Mouse (Mus musculus) right cerebral cortex, adult 2 months (tissue): ENCODE measurements around the gene Cdh24.

Source experiments
- DNase-seq, 2 experiments: peaks; one replicate each; pipeline ENCODE4 v3.0.0; 2021 to 2022; ENCODE audit warnings: low spot score in 2 of 2

The Cdh24 gene

DNA sequence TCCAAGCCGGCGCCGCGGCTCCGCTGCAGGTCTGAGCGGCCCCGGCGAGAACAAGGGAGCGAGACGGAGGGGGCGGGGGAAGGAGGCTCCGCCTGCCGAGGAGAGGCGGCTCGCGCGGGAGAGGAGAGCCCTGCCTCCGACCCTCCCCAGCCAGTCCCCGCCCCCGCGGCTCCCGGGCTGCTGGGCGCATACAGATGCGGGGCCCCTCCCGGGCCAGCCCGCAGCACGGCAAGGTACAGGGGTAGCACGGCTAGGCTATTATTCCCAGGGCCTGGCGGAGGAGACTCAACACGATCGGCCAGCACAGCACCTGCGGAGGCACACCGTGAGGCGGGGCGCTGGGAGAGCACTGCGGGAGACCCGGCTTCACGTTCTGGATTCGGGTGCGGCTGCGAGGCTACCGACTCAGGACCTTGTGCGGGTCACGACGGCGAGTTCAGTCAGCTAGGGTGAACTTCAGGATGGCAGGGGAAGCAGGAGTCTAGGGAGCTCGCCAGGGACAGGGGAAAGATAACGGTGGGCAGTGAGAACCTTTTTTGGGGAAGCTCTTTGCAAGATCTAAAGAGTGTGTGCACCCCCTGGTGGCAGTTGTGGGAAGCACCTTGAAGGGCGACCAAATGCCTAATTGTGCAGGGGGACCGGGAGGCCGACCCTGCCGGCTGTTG, at the start of gene Cdh24:
TSS of gene Cdh24 (minus strand) at position 60 of the 665 bp plus-strand sequence.
- peak; percentile 93 to 94 for DNase-seq

GRCm38 (mm10) chr14:54687251-54687650, 46.1 kb upstream of the Cdh24 start:
- no peak for DNase-seq

DNA sequence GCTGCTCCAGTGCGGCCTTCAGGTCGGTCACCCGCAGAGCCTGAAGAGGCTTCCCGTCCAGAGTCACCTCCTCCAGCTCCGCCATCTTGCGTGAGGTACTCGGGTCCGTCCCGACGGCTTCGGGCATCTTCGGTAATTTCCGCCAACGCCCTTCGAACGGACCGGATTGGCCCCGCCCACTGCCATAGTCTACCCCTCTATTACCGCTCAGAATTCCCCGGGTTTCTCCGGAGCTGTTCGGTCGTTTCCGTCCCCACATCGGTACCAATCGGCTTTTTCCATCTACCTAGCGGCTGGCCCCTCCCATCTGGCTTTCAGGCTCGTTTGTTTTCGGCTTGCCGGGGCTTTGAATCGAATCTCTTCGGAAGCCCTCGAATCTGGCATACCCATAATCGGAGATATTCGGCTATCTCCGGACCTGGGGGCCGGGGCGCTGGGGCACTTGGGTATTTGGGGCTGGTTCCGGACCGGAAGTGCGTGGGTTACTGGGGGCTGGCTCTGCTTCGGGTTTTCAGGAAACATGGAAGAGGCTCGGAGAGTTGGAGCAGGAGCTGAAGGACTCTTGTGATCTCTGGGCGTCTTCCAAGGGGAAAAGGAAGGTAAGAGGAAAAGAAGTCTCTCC, 45.5 kb upstream of the Cdh24 start, which contains the start of gene Acin1:
TSS of gene Acin1 (minus strand) at position 410 of the 622 bp plus-strand sequence.
- peak; percentile 100 for DNase-seq

- DNase-seq: peak; percentile 73 to 87
Measured at GRCm38 (mm10) chr14:54686063-54686521, 44.9 kb upstream of the Cdh24 start, which contains the start of gene 1700123O20Rik. Gene 1700123O20Rik, plus strand, starts transcription at chr14:54686216.

DNA sequence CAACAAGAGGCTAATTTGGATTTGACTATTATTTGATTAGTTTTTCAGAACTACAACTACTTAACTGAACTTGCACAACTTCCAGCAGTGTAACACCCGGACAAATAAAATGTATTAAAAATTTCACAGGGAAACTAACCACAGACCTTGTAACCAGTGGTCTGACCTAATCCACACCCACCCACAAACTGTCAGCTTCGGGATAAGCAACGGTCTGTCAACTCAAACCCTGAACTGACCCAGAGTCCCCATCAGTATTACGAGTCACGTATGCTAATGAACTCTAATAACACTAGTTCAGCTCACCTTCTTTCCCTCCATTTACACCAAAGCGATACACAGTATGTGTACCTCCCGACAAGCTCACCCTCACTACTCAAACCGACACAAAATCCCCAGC, 44.3 kb upstream of the Cdh24 start:
- no peak for DNase-seq

GRCm38 (mm10) chr14:54682396-54682795, 41.2 kb upstream of the Cdh24 start:
- no peak for DNase-seq

- no peak for DNase-seq
Measured at GRCm38 (mm10) chr14:54678657-54679304, 37.6 kb upstream of the Cdh24 start.

DNA sequence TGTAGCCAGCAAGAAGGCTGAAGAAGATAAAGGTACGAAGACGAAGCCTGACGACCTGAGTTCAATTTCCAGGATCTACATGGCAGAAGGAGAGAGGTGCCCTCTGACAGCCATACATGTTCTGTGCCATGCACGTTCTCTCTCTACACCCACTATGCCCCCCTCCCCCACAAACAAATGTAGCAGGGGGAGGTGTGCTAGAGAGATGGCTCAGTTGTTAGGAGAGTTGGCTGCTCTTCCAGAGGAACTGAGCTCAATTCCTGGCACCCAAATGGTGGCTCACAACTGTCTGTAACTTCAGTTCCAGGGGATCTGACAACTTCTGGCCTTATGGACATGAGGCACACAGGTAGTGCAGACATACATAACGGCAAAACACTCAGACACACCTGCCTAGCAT, 35.1 kb upstream of the Cdh24 start:
- no peak for DNase-seq

- no peak for DNase-seq
Measured at GRCm38 (mm10) chr14:54674317-54674716, 33.2 kb upstream of the Cdh24 start.

DNA sequence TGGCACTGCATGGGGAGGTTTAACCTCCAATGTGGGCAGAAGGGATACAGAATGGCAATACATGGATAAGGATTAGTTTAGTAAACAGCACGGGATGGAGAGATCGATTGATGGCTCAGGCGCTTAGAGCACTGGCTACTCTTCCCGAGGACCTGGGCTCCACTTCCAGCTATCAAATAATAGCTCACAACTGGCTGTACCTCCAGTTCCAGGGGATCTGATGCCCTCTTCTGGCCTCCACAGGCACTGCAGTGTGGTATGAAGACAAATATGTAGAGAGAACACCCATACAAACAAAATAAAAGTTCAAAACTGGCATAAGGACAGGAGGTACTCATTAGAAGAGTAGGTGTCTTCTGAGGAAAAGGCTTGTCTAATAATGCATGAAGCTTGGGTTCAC, 28.2 kb upstream of the Cdh24 start:
- peak; percentile 63 to 70 for DNase-seq

DNA sequence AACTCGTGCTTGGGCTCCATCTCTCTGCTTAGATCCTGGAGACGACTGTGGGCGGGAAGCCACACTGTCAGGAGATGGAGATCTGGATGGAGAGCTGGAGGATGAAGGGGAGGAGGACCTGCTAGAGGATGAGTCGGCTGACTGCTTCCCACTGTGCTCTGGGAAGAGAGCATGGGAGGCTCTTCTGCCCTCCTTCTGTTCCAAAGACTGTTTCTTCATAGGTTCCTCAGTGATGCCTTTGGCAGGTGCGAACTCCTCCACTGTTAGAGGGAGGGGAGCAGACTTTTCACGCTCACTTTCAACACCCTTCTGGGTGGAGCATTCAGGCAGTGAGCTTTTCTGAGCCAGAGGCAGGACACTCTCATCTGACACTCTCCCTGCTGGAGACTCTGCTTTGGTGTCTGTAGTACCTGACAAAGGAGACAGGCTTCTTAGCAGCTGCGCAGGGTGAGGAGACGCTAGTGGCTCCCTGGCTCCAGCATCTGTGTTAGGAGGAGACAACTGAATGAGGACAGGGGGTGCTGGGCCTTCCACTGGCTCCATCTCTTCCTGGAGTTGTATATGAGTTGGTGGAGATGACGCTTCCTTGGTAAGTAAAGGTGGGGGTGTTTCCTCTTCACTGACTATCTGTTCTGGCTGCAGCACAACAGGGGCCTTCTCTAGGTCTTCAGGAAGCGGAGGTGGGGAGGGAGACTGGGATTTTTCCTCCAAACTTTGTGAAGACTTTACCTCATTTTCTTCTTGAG, 23.5 kb upstream of the Cdh24 start:
- DNase-seq: peak; percentile 60 to 65

GRCm38 (mm10) chr14:54660009-54660408, 18.8 kb upstream of the Cdh24 start:
- DNase-seq: no peak

GRCm38 (mm10) chr14:54653496-54653895, 12.3 kb upstream of the Cdh24 start:
- peak; percentile 79 to 86 for DNase-seq

GRCm38 (mm10) chr14:54652787-54653186, 11.6 kb upstream of the Cdh24 start:
- DNase-seq: no peak

DNA sequence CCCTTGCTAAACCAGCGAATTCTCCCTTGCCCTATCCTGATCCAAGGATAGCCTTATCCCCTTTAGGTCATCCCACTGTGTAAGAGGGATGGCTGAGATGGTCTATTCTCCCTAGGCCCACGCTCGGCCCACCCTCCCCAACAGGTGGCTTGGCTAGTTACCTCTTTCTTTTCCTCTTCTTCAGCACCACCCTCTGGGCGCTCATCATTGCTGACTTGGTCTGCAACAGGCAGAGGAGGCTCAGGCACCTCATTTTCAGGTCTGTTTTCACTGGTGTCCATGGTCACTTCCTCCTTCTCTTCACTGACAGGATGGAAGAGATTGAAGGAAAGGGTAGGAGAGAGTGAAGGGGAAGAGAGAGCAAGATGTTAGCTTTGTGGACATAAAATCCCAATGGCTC, 10.4 kb upstream of the Cdh24 start:
- no peak for DNase-seq

- peak; percentile 87 to 91 for DNase-seq
Measured at GRCm38 (mm10) chr14:54650621-54651454, 9.7 kb upstream of the Cdh24 start.

- no peak for DNase-seq
Measured at GRCm38 (mm10) chr14:54647900-54648299, 6.7 kb upstream of the Cdh24 start.

- DNase-seq: no peak
Measured at GRCm38 (mm10) chr14:54646898-54647636, 5.9 kb upstream of the Cdh24 start.

- no peak for DNase-seq
Measured at GRCm38 (mm10) chr14:54646455-54646854, 5.3 kb upstream of the Cdh24 start.

GRCm38 (mm10) chr14:54644294-54644693, 3.1 kb upstream of the Cdh24 start:
- DNase-seq: no peak
